Mouse (Mus musculus) olfactory bulb, adult 2 months (tissue): ENCODE results near the gene Selenoo. TPM values are rescaled to one million over a fixed set of nuclear protein-coding genes. Genes with fewer than 3 reads are reported as not detected.

Source experiments
- H3K27ac ChIP-seq: fragments of 200-500 bp; 2 replicates; pipeline ENCODE4 v1.5.1; 2012; ENCODE audit warnings: low read depth, low read length; ENCODE audit not compliant: insufficient read depth
- H3K4me1 ChIP-seq: fragments of 200-500 bp; 2 replicates; pipeline ENCODE4 v1.6.1; 2012; ENCODE audit warnings: low read length; ENCODE audit not compliant: control insufficient read depth, insufficient read depth
- H3K4me3 ChIP-seq: fragments of 200-500 bp; 2 replicates; pipeline ENCODE4 v1.5.1; 2012; ENCODE audit warnings: mild to moderate bottlenecking, low read depth, low read length, moderate library complexity; ENCODE audit not compliant: insufficient read depth
- CTCF ChIP-seq: fragments of 200-500 bp; IDR thresholded peaks from 2 replicates; pipeline ENCODE4 v1.5.1; 2012; ENCODE audit warnings: low read depth, mild to moderate bottlenecking, low read length, moderate library complexity; ENCODE audit not compliant: insufficient read depth
- POLR2A ChIP-seq: fragments of 200-500 bp; IDR thresholded peaks from 2 replicates; pipeline ENCODE4 v1.6.1; 2012; ENCODE audit warnings: mild to moderate bottlenecking, low read depth, low read length, moderate library complexity; ENCODE audit not compliant: insufficient read depth
- WGBS: fragments of 180-500 bp; shearing (Covaris S2); methylation state at CpG from one replicate; pipeline ENCODE4 v1.1.7; 2018; 5-methylcytosine and 5-hydroxymethylcytosine counted together
- polyA plus RNA-seq: library from polyadenylated mRNA; stranded (reverse); fragments of >200 nt; gene quantifications from 2 replicates; pipeline ENCODE4 v1.2.4, GENCODE M21; 2012; ENCODE audit warnings: low replicate concordance; ENCODE audit not compliant: missing spikeins, insufficient read depth, insufficient read length

The Selenoo gene
- polyA plus RNA-seq, 1 experiment, result not detected

- no peak overlapping the region for H3K27ac ChIP-seq
- H3K4me1 ChIP-seq, result peaks cover 18% of the 10 kb centered on the region
- WGBS, result 96% methylated on average over 6 of the region's 6 CpGs
- TF ChIP-seq CTCF, result no peak
- no peak for TF ChIP-seq POLR2A
- no peak overlapping the region for H3K4me3 ChIP-seq
These were observed 26.9 kb upstream of the Selenoo start for GRCm38 (mm10) chr15:89061761-89062517.

- Histone ChIP-seq H3K4me1 (peaks cover 18% of the 10 kb centered on the region), H3K27ac (no peak overlapping the region), H3K4me3 (no peak overlapping the region)
- 97% methylated on average over 5 of the region's 5 CpGs for WGBS
- TF ChIP-seq CTCF, result no peak
- no peak for TF ChIP-seq POLR2A
These were observed 26.4 kb upstream of the Selenoo start for GRCm38 (mm10) chr15:89062518-89062910.

- Histone ChIP-seq H3K27ac (no peak overlapping the region), H3K4me3 (no peak overlapping the region), H3K4me1 (peaks cover 18% of the 10 kb centered on the region)
- TF ChIP-seq CTCF (no peak), POLR2A (no peak)
- WGBS, result 83% methylated on average over 7 of the region's 7 CpGs
These were observed 25.9 kb upstream of the Selenoo start for GRCm38 (mm10) chr15:89063001-89063400.

- 68% methylated on average over 6 of the region's 6 CpGs for WGBS
- Histone ChIP-seq H3K4me1 (peaks cover 20% of the 10 kb centered on the region), H3K4me3 (no peak overlapping the region), H3K27ac (no peak overlapping the region)
- TF ChIP-seq POLR2A, result no peak
- no peak for TF ChIP-seq CTCF
These were observed 25.3 kb upstream of the Selenoo start for GRCm38 (mm10) chr15:89063536-89063935.

- no peak overlapping the region for H3K4me3 ChIP-seq
- WGBS, result 96% methylated on average over 5 of the region's 5 CpGs
- H3K4me1 ChIP-seq, result peaks cover 25% of the 10 kb centered on the region
- no peak overlapping the region for H3K27ac ChIP-seq
- TF ChIP-seq POLR2A (no peak), CTCF (no peak)
These were observed 24.0 kb upstream of the Selenoo start for GRCm38 (mm10) chr15:89064891-89065290.

- 72% methylated on average over 35 of the region's 35 CpGs for WGBS
- Histone ChIP-seq H3K4me1 (peaks cover 12% of the 10 kb centered on the region), H3K4me3 (no peak overlapping the region), H3K27ac (no peak overlapping the region)
- TF ChIP-seq CTCF (no peak), POLR2A (no peak)
These were observed 21.3 kb upstream of the Selenoo start for GRCm38 (mm10) chr15:89067609-89068008.

- peaks cover 12% of the 10 kb centered on the region for H3K4me1 ChIP-seq
- no peak overlapping the region for H3K27ac ChIP-seq
- no peak for TF ChIP-seq CTCF
- no peak for TF ChIP-seq POLR2A
- 71% methylated on average over 26 of the region's 26 CpGs for WGBS
- no peak overlapping the region for H3K4me3 ChIP-seq
These were observed 20.7 kb upstream of the Selenoo start for GRCm38 (mm10) chr15:89068226-89068625.

- 75% methylated on average over 19 of the region's 19 CpGs for WGBS
- Histone ChIP-seq H3K4me1 (peaks cover 16% of the 10 kb centered on the region), H3K4me3 (no peak overlapping the region), H3K27ac (no peak overlapping the region)
- TF ChIP-seq CTCF (no peak), POLR2A (no peak)
These were observed 19.5 kb upstream of the Selenoo start for GRCm38 (mm10) chr15:89069336-89069840.

GRCm38 (mm10) chr15:89070606-89071005 lies 18.3 kb upstream of the Selenoo start:
- Histone ChIP-seq H3K4me1 (peaks cover 26% of the 10 kb centered on the region), H3K27ac (no peak overlapping the region), H3K4me3 (no peak overlapping the region)
- no peak for TF ChIP-seq POLR2A
- TF ChIP-seq CTCF, result no peak
- 67% methylated on average over 24 of the region's 24 CpGs for WGBS
